Mouse (Mus musculus) thymus, adult 2 months (tissue): ENCODE data around the gene Fstl3.

Experiments used
- CTCF ChIP-seq: fragments of 200-500 bp; IDR thresholded peaks from 2 replicates; pipeline ENCODE4 v1.5.1; 2012; ENCODE audit warnings: mild to moderate bottlenecking, control low read depth, low read length, moderate library complexity, borderline replicate concordance; ENCODE audit not compliant: control insufficient read depth, poor library complexity, insufficient read depth; ENCODE audit errors: extremely low read depth
- POLR2A ChIP-seq: fragments of 200-500 bp; IDR thresholded peaks from 2 replicates; pipeline ENCODE4 v1.6.1; 2012; ENCODE audit warnings: mild to moderate bottlenecking, low read length, control low read depth, moderate library complexity; ENCODE audit not compliant: control insufficient read depth, poor library complexity, insufficient read depth; ENCODE audit errors: extremely low read depth

GRCm38 (mm10) chr10:79778006-79778405 lies 934 bp downstream of the Fstl3 start:
- no peak for TF ChIP-seq CTCF
- no peak for TF ChIP-seq POLR2A
